Mouse (Mus musculus) CH12.LX (cell line): ENCODE measurements around the gene Adprh. TPM values are rescaled to one million over a fixed set of nuclear protein-coding genes. Genes with fewer than 3 reads are reported as not detected.

Experiments used
- DNase-seq: peaks from one replicate; pipeline ENCODE4 v3.0.0-alpha.2; 2013; ENCODE audit errors: extremely low read depth
- H3K27ac ChIP-seq: 2 replicates; pipeline ENCODE4 v1.5.1; 2012; ENCODE audit warnings: low read depth, mild to moderate bottlenecking, control low read depth, moderate library complexity; ENCODE audit not compliant: insufficient read depth
- H3K27me3 ChIP-seq: replicated peaks from 2 replicates; pipeline ENCODE3; 2012; ENCODE audit warnings: inconsistent platforms
- H3K36me3 ChIP-seq, 2 experiments: replicated peaks in 1 of 2; 2 replicates each; pipeline versions ENCODE3 to v1.6.1; 2012; ENCODE audit warnings: inconsistent platforms in 1 of 2, low read length in 1 of 2, mild to moderate bottlenecking in 1 of 2, mixed read lengths in 1 of 2, moderate library complexity in 1 of 2; ENCODE audit not compliant: control insufficient read depth in 1 of 2, insufficient read depth in 1 of 2
- H3K4me1 ChIP-seq, 2 experiments: 2 replicates each; pipeline ENCODE4 v1.6.1; 2012; ENCODE audit warnings: inconsistent platforms in 1 of 2, moderate library complexity in 1 of 2; ENCODE audit not compliant: insufficient read depth in 2 of 2, control insufficient read depth in 1 of 2
- H3K4me2 ChIP-seq: 2 replicates; pipeline ENCODE4 v1.6.1; 2012; ENCODE audit warnings: low read depth, mild to moderate bottlenecking, control low read depth; ENCODE audit not compliant: poor library complexity, insufficient read depth, severe bottlenecking
- H3K4me3 ChIP-seq, 3 experiments: fragments of 150-350 bp in 1 of 3; sonication (generic) in 1 of 3; replicated peaks in 1 of 3; 2 replicates each; pipeline versions ENCODE3 to v1.5.1; 2011 to 2012; ENCODE audit warnings: low read depth in 2 of 3, low read length in 2 of 3, mild to moderate bottlenecking in 2 of 3, moderate library complexity in 2 of 3, control low read depth in 1 of 3, improper control_type of control experiment in 1 of 3, inconsistent platforms in 1 of 3, mixed read lengths in 1 of 3; ENCODE audit not compliant: poor library complexity in 1 of 3
- H3K79me2 ChIP-seq: replicated peaks from 2 replicates; pipeline ENCODE4 v1.6.1; 2012; ENCODE audit warnings: mild to moderate bottlenecking, moderate library complexity; ENCODE audit not compliant: control insufficient read depth, poor library complexity, insufficient read depth, severe bottlenecking; ENCODE audit errors: extremely low read depth
- H3K9ac ChIP-seq: 2 replicates; pipeline ENCODE4 v1.6.1; 2012; ENCODE audit warnings: low read depth, mild to moderate bottlenecking, control low read depth, moderate library complexity; ENCODE audit not compliant: insufficient read depth
- H3K9me3 ChIP-seq: replicated peaks from 2 replicates; pipeline ENCODE3; 2012; ENCODE audit warnings: low read length, inconsistent platforms, mixed read lengths
- BHLHE40 ChIP-seq: IDR thresholded peaks from 2 replicates; pipeline ENCODE4 v1.6.1; 2011; ENCODE audit warnings: mild to moderate bottlenecking, low read depth, low read length, improper control_type of control experiment
- CHD1 ChIP-seq: IDR thresholded peaks from 2 replicates; pipeline ENCODE4 v1.6.1; 2012; ENCODE audit warnings: low read depth, low read length, improper control_type of control experiment, inconsistent platforms
- ELF1 ChIP-seq: IDR thresholded peaks from 2 replicates; pipeline ENCODE4 v1.6.1; 2014; ENCODE audit warnings: low read depth, mild to moderate bottlenecking, inconsistent platforms, low read length, improper control_type of control experiment
- EP300 ChIP-seq: IDR thresholded peaks from 2 replicates; pipeline ENCODE4 v1.6.1; 2011; ENCODE audit warnings: low read length, improper control_type of control experiment
- ETS1 ChIP-seq: conservative IDR thresholded peaks from 2 replicates; pipeline ENCODE4 v1.6.1; 2012; ENCODE audit warnings: low read depth, mild to moderate bottlenecking, inconsistent platforms, low read length, improper control_type of control experiment, moderate library complexity
- GABPA ChIP-seq: IDR thresholded peaks from 2 replicates; pipeline ENCODE4 v1.6.1; 2012; ENCODE audit warnings: low read depth, low read length, improper control_type of control experiment, inconsistent platforms; ENCODE audit not compliant: insufficient replicate concordance
- IRF4 ChIP-seq: IDR thresholded peaks from 2 replicates; pipeline ENCODE4 v1.6.1; 2014; ENCODE audit warnings: low read depth, mild to moderate bottlenecking, inconsistent platforms, low read length, improper control_type of control experiment
- KAT2A ChIP-seq: IDR thresholded peaks from 2 replicates; pipeline ENCODE4 v1.6.1; 2012; ENCODE audit warnings: low read length, improper control_type of control experiment, inconsistent platforms; ENCODE audit not compliant: insufficient replicate concordance
- MAZ ChIP-seq: IDR thresholded peaks from 2 replicates; pipeline ENCODE4 v1.6.1; 2012; ENCODE audit warnings: low read depth, mild to moderate bottlenecking, inconsistent platforms, low read length, improper control_type of control experiment, moderate library complexity
- MYC ChIP-seq: IDR thresholded peaks from 2 replicates; pipeline ENCODE4 v1.6.1; 2011; ENCODE audit warnings: low read depth, mild to moderate bottlenecking, improper control_type of control experiment, low read length
- NELFE ChIP-seq: IDR thresholded peaks from 2 replicates; pipeline ENCODE4 v1.6.1; 2011; ENCODE audit warnings: low read depth, low read length, improper control_type of control experiment
- POLR2A ChIP-seq: IDR thresholded peaks from 2 replicates; pipeline ENCODE4 v1.6.1; 2011; ENCODE audit warnings: low read depth, mild to moderate bottlenecking, improper control_type of control experiment, low read length
- POLR2AphosphoS2 ChIP-seq: IDR thresholded peaks from 2 replicates; pipeline ENCODE4 v1.6.1; 2011; ENCODE audit warnings: low read depth, low read length, improper control_type of control experiment
- RCOR1 ChIP-seq: conservative IDR thresholded peaks from 2 replicates; pipeline ENCODE4 v1.6.1; 2012; ENCODE audit warnings: low read depth, mild to moderate bottlenecking, inconsistent platforms, low read length, improper control_type of control experiment
- SIN3A ChIP-seq: IDR thresholded peaks from 2 replicates; pipeline ENCODE4 v1.6.1; 2012; ENCODE audit warnings: low read length, improper control_type of control experiment, inconsistent platforms
- SMC3 ChIP-seq: IDR thresholded peaks from 2 replicates; pipeline ENCODE4 v1.6.1; 2011; ENCODE audit warnings: low read depth, low read length, improper control_type of control experiment
- TBP ChIP-seq: conservative IDR thresholded peaks from 2 replicates; pipeline ENCODE4 v1.6.1; 2011; ENCODE audit warnings: low read depth, low read length, improper control_type of control experiment
- TCF12 ChIP-seq: IDR thresholded peaks from 2 replicates; pipeline ENCODE4 v1.6.1; 2014; ENCODE audit warnings: low read depth, mild to moderate bottlenecking, inconsistent platforms, low read length, improper control_type of control experiment
- UBTF ChIP-seq: IDR thresholded peaks from 2 replicates; pipeline ENCODE4 v1.6.1; 2012; ENCODE audit warnings: low read depth, mild to moderate bottlenecking, inconsistent platforms, low read length, improper control_type of control experiment, moderate library complexity
- ZC3H11A ChIP-seq: IDR thresholded peaks from 2 replicates; pipeline ENCODE4 v1.6.1; 2012; ENCODE audit warnings: low read depth, mild to moderate bottlenecking, inconsistent platforms, low read length, improper control_type of control experiment
- ZKSCAN1 ChIP-seq: IDR thresholded peaks from 2 replicates; pipeline ENCODE4 v1.6.1; 2012; ENCODE audit warnings: low read depth, inconsistent platforms, low read length, improper control_type of control experiment, borderline replicate concordance
- ZMIZ1 ChIP-seq: IDR thresholded peaks from 2 replicates; pipeline ENCODE4 v1.6.1; 2012; ENCODE audit warnings: low read depth, mild to moderate bottlenecking, inconsistent platforms, low read length, improper control_type of control experiment
- dilution Hi-C: fragments of 300-500 bp; cut with MboI; formaldehyde crosslinking; loops from 2 replicates; pipeline ENCODE4 v1.14.3; 2020; ENCODE audit warnings: low sequenced_read_pairs; ENCODE audit not compliant: extremely low pct_unique_long_range_greater_than_20kb, extremely low pct_ligation_motif_present
- in situ Hi-C: fragments of 300-500 bp; cut with MboI; formaldehyde crosslinking; loops from 3 replicates; pipeline ENCODE4 v1.14.3; 2019; ENCODE audit warnings: low sequenced_read_pairs, low pct_ligation_motif_present, low pct_unique_long_range_greater_than_20kb, mixed read lengths
- polyA plus RNA-seq: library from polyadenylated mRNA; unstranded; fragments of >175 nt; gene quantifications from 2 replicates; pipeline ENCODE4 v1.2.1, GENCODE M21; 2012; ENCODE audit warnings: low read depth; ENCODE audit not compliant: insufficient read length
- total RNA-seq, 2 experiments: library from RNA; depleted of rRNA; stranded (reverse); fragments of 300-350 nt in 1 of 2; fragments of >200 nt in 1 of 2; gene quantifications; 2 replicates each; pipeline ENCODE4 v1.2.3; 2012 to 2014

Adprh gene
- total and polyA plus RNA-seq, 3 experiments: 45.3 to 82.9 (median 67.7) TPM

GRCm38 (mm10) chr16:38453952-38454351 lies 1.4 kb upstream of the Adprh start:
- in situ Hi-C loops: loop anchor here (5.0 kb wide), 1 partner anchor 47 kb away; no protein-coding TSS in a partner anchor
- Histone ChIP-seq H3K9me3 (no peaks in the 10 kb centered on the region), H3K27me3 (no peaks in the 10 kb centered on the region), H3K4me1 (peaks cover 10 to 37% of the 10 kb centered on the region in 2 experiments), H3K9ac (peak overlapping the region; percentile 97), H3K4me3 (peak overlapping the region; percentile 57 to 98 (median 63)), H3K79me2 (peaks cover 55% of the 10 kb centered on the region), H3K36me3 (peaks cover 10 to 19% of the 10 kb centered on the region in 2 experiments), H3K4me2 (peak overlapping the region; percentile 85), H3K27ac (peak overlapping the region; percentile 92)
- TF ChIP-seq POLR2A (peak; percentile 93), ZKSCAN1 (no peak), MYC (peak; percentile 61; the same call in 1 of the 2 replicates), CHD1 (no peak), EP300 (no peak; the same call in 1 of the 2 replicates), TCF12 (peak; percentile 91), ETS1 (peak; percentile 58; the same call in 1 of the 2 replicates), ZC3H11A (no peak), SIN3A (peak; percentile 28), NELFE (peak; percentile 77), UBTF (peak; percentile 27; the same call in 1 of the 2 replicates), POLR2AphosphoS2 (peak; percentile 50; the same call in 1 of the 2 replicates), ZMIZ1 (peak; percentile 89; the same call in 1 of the 2 replicates), MAZ (no peak), KAT2A (no peak), SMC3 (peak; percentile 23), IRF4 (peak; percentile 49; the same call in 1 of the 2 replicates), GABPA (no peak), ELF1 (peak; percentile 82; the same call in 1 of the 2 replicates), BHLHE40 (peak; percentile 86), TBP (peak; percentile 97)
- dilution Hi-C loops: no loop called here
- DNase-seq: peak; percentile 92

GRCm38 (mm10) chr16:38453203-38453553 lies 675 bp upstream of the Adprh start:
- Histone ChIP-seq H3K4me1 (peaks cover 10 to 45% of the 10 kb centered on the region in 2 experiments), H3K4me3 (peak overlapping the region; percentile 67 to 88 (median 76)), H3K27ac (peak overlapping the region; percentile 81), H3K79me2 (peaks cover 54% of the 10 kb centered on the region), H3K4me2 (peak overlapping the region; percentile 89), H3K36me3 (peaks cover 18 to 27% of the 10 kb centered on the region in 2 experiments), H3K9me3 (no peaks in the 10 kb centered on the region)
- dilution Hi-C loops: no loop called here
- DNase-seq: no peak
- in situ Hi-C loops: loop anchor here (5.0 kb wide), 1 partner anchor 46 kb away; no protein-coding TSS in a partner anchor
- TF ChIP-seq RCOR1: peak; percentile 18; the same call in 1 of the 2 replicates
- TF ChIP-seq ZC3H11A: no peak
- TF ChIP-seq CHD1: peak; percentile 97
- TF ChIP-seq SIN3A: 0 out of 2 replicates have a peak, but pooled peaks have one; percentile 10
- peak; percentile 8; the same call in 1 of the 2 replicates for TF ChIP-seq POLR2AphosphoS2
- TF ChIP-seq, all 38 proteins: peak for 4
- Histone ChIP-seq H3K27me3 (no peaks in the 10 kb centered on the region), H3K9ac (peak overlapping the region; percentile 96)
